Mouse (Mus musculus) heart, adult 18-20 months (tissue): ENCODE data around the gene Galm. TPM values are rescaled to one million over a fixed set of nuclear protein-coding genes. Genes with fewer than 3 reads are reported as not detected.
"Not testable (repeated sequence)": the region's sequence is repeated elsewhere in the genome, so short reads cannot be mapped to it uniquely, and the experiment has no call there.

Source experiments
- DNase-seq, 2 experiments: peaks; one replicate each; pipeline ENCODE4 v3.0.0; 2021 to 2022; ENCODE audit warnings: mixed read lengths in 1 of 2
- total RNA-seq, 2 experiments: library from RNA; stranded (reverse); gene quantifications; 2 replicates each; pipeline ENCODE4 v1.2.3; 2021

Gene Galm
- total RNA-seq, 2 experiments from 2014 or later: 20.0 to 20.8 TPM

- DNase-seq: not testable (repeated sequence)
These were observed 86.7 kb downstream of the Galm start for GRCm38 (mm10) chr17:80213998-80214397.

DNA sequence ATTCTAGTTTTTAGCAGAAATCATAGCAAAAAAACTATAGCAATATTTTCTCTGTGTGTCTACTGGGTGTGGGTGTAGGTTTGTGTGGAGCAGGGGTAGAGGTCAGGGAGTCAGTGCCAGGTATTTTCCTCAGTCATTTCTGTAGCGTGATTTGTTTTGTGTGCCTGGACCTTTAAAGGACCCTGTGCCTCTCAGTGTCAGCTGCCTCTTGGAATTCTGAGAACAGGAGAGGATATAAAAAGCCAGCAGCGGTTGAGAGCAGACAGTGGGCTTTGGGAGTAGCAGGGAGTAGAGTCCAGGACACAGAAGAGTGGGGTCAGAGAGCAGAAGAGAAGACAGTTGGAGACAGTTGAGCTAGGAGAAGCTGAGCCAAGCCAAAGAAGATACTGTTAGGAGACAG lies 92.9 kb downstream of the Galm start:
- DNase-seq: no peak

DNA sequence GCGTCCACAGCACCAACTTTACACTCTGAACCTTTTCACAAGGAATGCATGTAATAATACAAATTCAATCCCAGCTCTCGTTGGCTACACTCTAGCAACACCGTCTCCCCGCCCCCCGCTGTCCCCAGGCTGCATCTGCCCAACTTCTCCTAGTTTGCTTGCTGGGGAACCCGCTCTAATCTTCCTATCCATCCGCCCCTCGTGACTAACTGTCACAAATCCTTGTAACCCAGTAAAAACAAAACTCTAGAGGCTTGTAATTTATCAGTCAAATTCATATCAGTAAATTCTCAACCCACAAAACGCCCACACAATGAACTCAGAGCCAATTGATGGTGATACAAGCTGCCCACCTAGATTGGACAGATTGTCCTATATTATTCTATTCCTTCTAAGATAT lies 93.9 kb downstream of the Galm start:
- DNase-seq: no peak

- DNase-seq: no peak
These were observed 94.8 kb downstream of the Galm start for GRCm38 (mm10) chr17:80221890-80222628.

- peak in 1 of 2 experiments; percentile 14 for DNase-seq
These were observed 96.6 kb downstream of the Galm start for GRCm38 (mm10) chr17:80223829-80224228.

DNA sequence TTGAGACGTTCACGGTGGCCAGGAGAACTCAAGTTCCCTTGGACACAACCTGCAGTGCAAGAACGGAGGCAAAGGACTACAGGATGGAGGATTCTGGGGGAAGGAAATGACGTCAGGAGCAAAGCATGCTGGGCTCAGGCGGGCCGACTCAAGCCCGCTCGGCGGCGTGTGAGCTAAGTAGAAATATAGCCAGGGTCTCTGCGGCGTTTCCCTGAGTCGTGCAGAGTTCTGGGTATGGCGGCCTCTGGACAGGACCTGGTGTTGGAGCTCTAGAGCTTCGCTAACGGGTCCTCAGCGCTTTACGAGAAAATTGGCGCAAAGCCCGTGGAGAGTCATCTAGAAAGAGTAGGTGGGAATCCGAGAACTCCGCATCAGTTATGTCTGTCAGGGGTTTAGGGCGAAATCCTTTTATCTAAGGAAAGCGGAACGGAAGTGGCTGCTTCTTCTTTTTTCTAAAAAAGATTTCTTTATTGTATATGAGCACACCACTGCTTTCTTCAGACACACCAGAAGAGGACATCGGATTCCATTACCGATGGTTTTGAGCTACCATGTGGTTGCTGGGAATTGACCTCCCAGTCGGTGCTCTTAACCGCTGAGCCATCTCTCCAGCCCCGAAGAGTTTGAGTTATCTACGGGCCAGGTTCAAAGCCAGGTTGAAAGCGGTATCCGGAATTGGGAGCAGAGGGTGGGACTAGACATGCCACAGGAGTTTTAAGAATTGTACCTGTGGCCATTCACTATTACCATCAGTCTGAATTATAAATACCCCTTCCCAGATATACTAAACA lies 97.2 kb downstream of the Galm start, which contains the start of gene Gemin6:
TSS of gene Gemin6 (plus strand) at position 116 of the 791 bp plus-strand sequence.
- peak; percentile 92 for DNase-seq

DNA sequence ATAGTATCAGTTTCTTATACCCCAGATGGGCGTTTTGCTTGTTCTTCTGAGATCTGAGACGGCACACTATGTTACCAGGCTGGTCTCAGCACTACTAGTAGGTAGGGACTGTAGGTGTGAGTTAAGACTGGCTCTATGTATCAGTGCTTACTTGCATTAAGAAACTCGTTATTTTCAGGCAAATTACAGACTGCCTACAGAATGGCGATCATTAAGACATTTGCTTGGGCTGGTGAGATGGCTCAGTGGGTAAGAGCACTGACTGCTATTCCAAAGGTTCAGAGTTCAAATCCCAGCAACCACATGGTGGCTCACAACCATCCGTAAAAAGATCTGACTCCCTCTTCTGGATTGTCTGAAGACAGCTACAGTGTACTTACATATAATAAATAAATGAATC lies 97.9 kb downstream of the Galm start:
- DNase-seq: not testable (repeated sequence)

DNA sequence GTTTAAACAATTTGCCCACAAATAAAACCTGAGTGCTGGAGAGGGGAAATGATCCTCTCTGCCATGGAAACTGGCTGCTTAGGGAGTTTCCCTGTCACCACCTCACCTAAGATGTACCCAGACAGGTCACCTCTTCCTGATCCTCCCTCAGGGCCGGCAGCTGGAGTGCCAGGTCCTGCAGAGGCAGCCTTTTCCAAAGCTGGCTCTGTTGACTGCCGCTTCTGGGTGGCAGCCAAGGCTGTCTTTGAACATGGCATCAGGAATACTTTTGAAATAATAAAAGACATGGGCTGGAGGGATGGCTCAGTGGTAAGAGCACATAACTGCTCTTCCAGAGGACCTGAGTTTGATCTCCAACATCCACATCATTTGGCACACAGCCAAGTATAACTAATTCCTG lies 102.1 kb downstream of the Galm start:
- peak; percentile 30 to 34 for DNase-seq

DNA sequence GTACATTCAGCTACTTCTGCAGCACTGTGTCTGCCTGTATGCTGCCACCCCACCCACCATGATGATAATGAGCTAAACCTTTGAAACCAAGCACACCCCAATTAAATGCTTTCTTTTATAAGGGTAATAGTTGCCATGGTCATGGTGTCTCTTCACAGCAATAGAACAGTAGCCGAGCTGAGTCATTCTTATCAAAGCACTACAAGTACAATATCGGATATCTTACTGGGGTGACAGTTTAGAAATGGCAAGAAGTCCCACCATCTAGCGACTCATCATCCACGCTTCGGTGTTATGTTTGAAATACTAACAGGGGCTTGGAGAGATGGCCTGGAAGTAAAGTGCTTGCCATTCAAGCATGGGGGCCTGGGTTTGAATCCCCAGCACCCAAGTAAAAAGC lies 106.6 kb downstream of the Galm start:
- DNase-seq: no peak

- no peak for DNase-seq
These were observed 107.1 kb downstream of the Galm start for GRCm38 (mm10) chr17:80234376-80234775.

Other genes starting within 250 kb of the Galm start
- 10 to 100 TPM; 33.2 to 36.7 TPM for gene Atl2, start 231.3 kb upstream of the Galm start, total RNA-seq
- 10 to 100 TPM; 22.9 TPM for gene Hnrnpll, start 65.1 kb upstream of the Galm start, total RNA-seq
- gene Srsf7, start 79.8 kb downstream of the Galm start, total RNA-seq: 10 to 100 TPM; 43.0 to 47.0 TPM
- under 1 TPM in 1 of 2 experiments, not detected in 1; 0.10 TPM for gene Ttc39d, start 80.0 kb downstream of the Galm start, total RNA-seq
- gene Gemin6, start 97.0 kb downstream of the Galm start, total RNA-seq: 1 to 10 TPM; 4.2 to 4.8 TPM
- 10 to 100 TPM; 11.7 to 14.0 TPM for gene Morn2, start 162.7 kb downstream of the Galm start, total RNA-seq
- 1 to 10 TPM; 5.0 to 5.9 TPM for gene Dhx57, start 163.0 kb downstream of the Galm start, total RNA-seq
- gene Arhgef33, start 179.9 kb downstream of the Galm start, total RNA-seq: under 1 TPM in 1 of 2 experiments, not detected in 1; 0.44 TPM
- not detected for gene Gm10190, start 246.1 kb downstream of the Galm start, total RNA-seq